Mouse (Mus musculus): ENCODE measurements at regions not wholly inside any gene's neighbourhood (a gene's known extent, or its start where the extent isn't known, plus 50 kb on each side); places are given as distances from the start of the nearest gene placed in this dataset.

GRCm38 (mm10) chr5:43107436-43108259 lies 125.3 kb upstream of the Cpeb2 start:
- H3K4me3 ChIP-seq (ENCODE audit: low read depth, low read length): no peak overlapping the region
- no peaks in the 10 kb centered on the region for H3K4me1 ChIP-seq (replicated peaks; ENCODE audit: control insufficient read depth, insufficient read depth, low read length)
- H3K4me2 ChIP-seq (replicated peaks; ENCODE audit: low read depth, low read length): no peak overlapping the region
- H3K9ac ChIP-seq (ENCODE audit: low read depth, low read length): no peak overlapping the region
- no peak overlapping the region for H3K27ac ChIP-seq (ENCODE audit: low read depth, low read length)
- H3K9me3 ChIP-seq (ENCODE audit: control insufficient read depth, low read length): no peaks in the 10 kb centered on the region
- no peaks in the 10 kb centered on the region for H3K27me3 ChIP-seq (ENCODE audit: control insufficient read depth, insufficient read depth, low read length)
- H3K36me3 ChIP-seq (ENCODE audit: control insufficient read depth, insufficient read depth, low read length): no peaks in the 10 kb centered on the region
- ATAC-seq (ENCODE audit: low FRiP score): no peak
- DNase-seq (ENCODE audit: low spot score): no peak
- 85% methylated on average over 9 of the region's 9 CpGs for WGBS

- 100% methylated on average over 2 of the region's 2 CpGs for WGBS
- Histone ChIP-seq H3K4me3 (ENCODE audit: low read depth, low read length) (no peak overlapping the region), H3K27me3 (ENCODE audit: control insufficient read depth, insufficient read depth, low read length) (no peaks in the 10 kb centered on the region), H3K36me3 (ENCODE audit: control insufficient read depth, insufficient read depth, low read length) (no peaks in the 10 kb centered on the region), H3K4me1 (replicated peaks; ENCODE audit: control insufficient read depth, insufficient read depth, low read length) (no peaks in the 10 kb centered on the region), H3K9me3 (ENCODE audit: control insufficient read depth, low read length) (no peaks in the 10 kb centered on the region), H3K27ac (ENCODE audit: low read depth, low read length) (no peak overlapping the region), H3K9ac (ENCODE audit: low read depth, low read length) (no peak overlapping the region), H3K4me2 (replicated peaks; ENCODE audit: low read depth, low read length) (no peak overlapping the region)
- ATAC-seq (ENCODE audit: low FRiP score) (no peak), DNase-seq (ENCODE audit: low spot score) (no peak)
Observed at GRCm38 (mm10) chr5:43108260-43108589, 124.7 kb upstream of the Cpeb2 start.

- ATAC-seq (ENCODE audit: low FRiP score) (no peak), DNase-seq (ENCODE audit: low spot score) (no peak)
- no peaks in the 10 kb centered on the region for H3K9me3 ChIP-seq (ENCODE audit: control insufficient read depth, low read length)
- WGBS: 84% methylated on average over 5 of the region's 5 CpGs
- no peaks in the 10 kb centered on the region for H3K27me3 ChIP-seq (ENCODE audit: control insufficient read depth, insufficient read depth, low read length)
- no peak overlapping the region for H3K27ac ChIP-seq (ENCODE audit: low read depth, low read length)
- no peak overlapping the region for H3K4me3 ChIP-seq (ENCODE audit: low read depth, low read length)
- H3K4me2 ChIP-seq (replicated peaks; ENCODE audit: low read depth, low read length): no peak overlapping the region
- H3K9ac ChIP-seq (ENCODE audit: low read depth, low read length): no peak overlapping the region
- no peaks in the 10 kb centered on the region for H3K4me1 ChIP-seq (replicated peaks; ENCODE audit: control insufficient read depth, insufficient read depth, low read length)
- H3K36me3 ChIP-seq (ENCODE audit: control insufficient read depth, insufficient read depth, low read length): no peaks in the 10 kb centered on the region
Observed at GRCm38 (mm10) chr5:43110122-43110521, 122.8 kb upstream of the Cpeb2 start.

GRCm38 (mm10) chr5:43111740-43112139 lies 121.2 kb upstream of the Cpeb2 start:
- H3K27ac ChIP-seq (ENCODE audit: low read depth, low read length): no peak overlapping the region
- H3K4me3 ChIP-seq (ENCODE audit: low read depth, low read length): no peak overlapping the region
- no peak for DNase-seq (ENCODE audit: low spot score)
- H3K9ac ChIP-seq (ENCODE audit: low read depth, low read length): no peak overlapping the region
- WGBS: 87% methylated on average over 2 of the region's 2 CpGs
- H3K27me3 ChIP-seq (ENCODE audit: control insufficient read depth, insufficient read depth, low read length): no peaks in the 10 kb centered on the region
- no peak for ATAC-seq (ENCODE audit: low FRiP score)
- no peaks in the 10 kb centered on the region for H3K36me3 ChIP-seq (ENCODE audit: control insufficient read depth, insufficient read depth, low read length)
- no peaks in the 10 kb centered on the region for H3K9me3 ChIP-seq (ENCODE audit: control insufficient read depth, low read length)
- no peak overlapping the region for H3K4me2 ChIP-seq (replicated peaks; ENCODE audit: low read depth, low read length)
- no peaks in the 10 kb centered on the region for H3K4me1 ChIP-seq (replicated peaks; ENCODE audit: control insufficient read depth, insufficient read depth, low read length)

- no peak for ATAC-seq (ENCODE audit: low FRiP score)
- H3K9me3 ChIP-seq (ENCODE audit: control insufficient read depth, low read length): no peaks in the 10 kb centered on the region
Observed at GRCm38 (mm10) chr5:43113405-43114119, 119.4 kb upstream of the Cpeb2 start.

GRCm38 (mm10) chr5:43115507-43115906 lies 117.5 kb upstream of the Cpeb2 start:
- Histone ChIP-seq H3K9ac (ENCODE audit: low read depth, low read length) (no peak overlapping the region), H3K27me3 (ENCODE audit: control insufficient read depth, insufficient read depth, low read length) (no peaks in the 10 kb centered on the region), H3K4me2 (replicated peaks; ENCODE audit: low read depth, low read length) (no peak overlapping the region), H3K9me3 (ENCODE audit: control insufficient read depth, low read length) (no peaks in the 10 kb centered on the region), H3K4me1 (replicated peaks; ENCODE audit: control insufficient read depth, insufficient read depth, low read length) (no peaks in the 10 kb centered on the region), H3K36me3 (ENCODE audit: control insufficient read depth, insufficient read depth, low read length) (no peaks in the 10 kb centered on the region), H3K27ac (ENCODE audit: low read depth, low read length) (no peak overlapping the region), H3K4me3 (ENCODE audit: low read depth, low read length) (no peak overlapping the region)
- 85% methylated on average over 3 of the region's 3 CpGs for WGBS
- DNase-seq (ENCODE audit: low spot score) (no peak), ATAC-seq (ENCODE audit: low FRiP score) (no peak)

More at GRCm38 (mm10) chr5:43113405-43114119, 119.4 kb upstream of the Cpeb2 start:
- Histone ChIP-seq H3K4me1 (replicated peaks; ENCODE audit: control insufficient read depth, insufficient read depth, low read length) (no peaks in the 10 kb centered on the region), H3K27ac (ENCODE audit: low read depth, low read length) (no peak overlapping the region), H3K9ac (ENCODE audit: low read depth, low read length) (no peak overlapping the region), H3K36me3 (ENCODE audit: control insufficient read depth, insufficient read depth, low read length) (no peaks in the 10 kb centered on the region), H3K4me2 (replicated peaks; ENCODE audit: low read depth, low read length) (no peak overlapping the region), H3K27me3 (ENCODE audit: control insufficient read depth, insufficient read depth, low read length) (no peaks in the 10 kb centered on the region), H3K4me3 (ENCODE audit: low read depth, low read length) (no peak overlapping the region)
- WGBS: 79% methylated on average over 12 of the region's 12 CpGs
- no peak for DNase-seq (ENCODE audit: low spot score)

- DNase-seq (ENCODE audit: low spot score) (no peak), ATAC-seq (ENCODE audit: low FRiP score) (no peak)
- Histone ChIP-seq H3K36me3 (ENCODE audit: control insufficient read depth, insufficient read depth, low read length) (no peaks in the 10 kb centered on the region), H3K27ac (ENCODE audit: low read depth, low read length) (no peak overlapping the region), H3K4me1 (replicated peaks; ENCODE audit: control insufficient read depth, insufficient read depth, low read length) (no peaks in the 10 kb centered on the region), H3K4me2 (replicated peaks; ENCODE audit: low read depth, low read length) (no peak overlapping the region), H3K9ac (ENCODE audit: low read depth, low read length) (no peak overlapping the region), H3K9me3 (ENCODE audit: control insufficient read depth, low read length) (no peaks in the 10 kb centered on the region), H3K4me3 (ENCODE audit: low read depth, low read length) (no peak overlapping the region), H3K27me3 (ENCODE audit: control insufficient read depth, insufficient read depth, low read length) (no peaks in the 10 kb centered on the region)
- WGBS: 75% methylated on average over 7 of the region's 7 CpGs
Observed at GRCm38 (mm10) chr5:43116821-43117220, 116.1 kb upstream of the Cpeb2 start.

GRCm38 (mm10) chr5:43121065-43121464 lies 111.9 kb upstream of the Cpeb2 start:
- H3K27ac ChIP-seq (ENCODE audit: low read depth, low read length): no peak overlapping the region
- no peaks in the 10 kb centered on the region for H3K9me3 ChIP-seq (ENCODE audit: control insufficient read depth, low read length)
- H3K27me3 ChIP-seq (ENCODE audit: control insufficient read depth, insufficient read depth, low read length): no peaks in the 10 kb centered on the region
- no peak overlapping the region for H3K4me3 ChIP-seq (ENCODE audit: low read depth, low read length)
- WGBS: 88% methylated on average over 2 of the region's 2 CpGs
- no peak overlapping the region for H3K4me2 ChIP-seq (replicated peaks; ENCODE audit: low read depth, low read length)
- no peaks in the 10 kb centered on the region for H3K36me3 ChIP-seq (ENCODE audit: control insufficient read depth, insufficient read depth, low read length)
- DNase-seq (ENCODE audit: low spot score) (no peak), ATAC-seq (ENCODE audit: low FRiP score) (no peak)
- H3K4me1 ChIP-seq (replicated peaks; ENCODE audit: control insufficient read depth, insufficient read depth, low read length): no peaks in the 10 kb centered on the region
- no peak overlapping the region for H3K9ac ChIP-seq (ENCODE audit: low read depth, low read length)

GRCm38 (mm10) chr5:43124301-43124700 lies 108.7 kb upstream of the Cpeb2 start:
- no peaks in the 10 kb centered on the region for H3K27me3 ChIP-seq (ENCODE audit: control insufficient read depth, insufficient read depth, low read length)
- H3K9me3 ChIP-seq (ENCODE audit: control insufficient read depth, low read length): no peaks in the 10 kb centered on the region
- H3K9ac ChIP-seq (ENCODE audit: low read depth, low read length): no peak overlapping the region
- no peak for DNase-seq (ENCODE audit: low spot score)
- H3K36me3 ChIP-seq (ENCODE audit: control insufficient read depth, insufficient read depth, low read length): no peaks in the 10 kb centered on the region
- H3K4me2 ChIP-seq (replicated peaks; ENCODE audit: low read depth, low read length): no peak overlapping the region
- H3K4me1 ChIP-seq (replicated peaks; ENCODE audit: control insufficient read depth, insufficient read depth, low read length): no peaks in the 10 kb centered on the region
- ATAC-seq (ENCODE audit: low FRiP score): no peak
- no peak overlapping the region for H3K27ac ChIP-seq (ENCODE audit: low read depth, low read length)
- H3K4me3 ChIP-seq (ENCODE audit: low read depth, low read length): no peak overlapping the region

All from hindbrain, embryonic 11.5 days (tissue).